Mouse (Mus musculus) small intestine, adult 2 months (tissue): ENCODE measurements around the gene Mrpl38. TPM values are rescaled to one million over a fixed set of nuclear protein-coding genes. Genes with fewer than 3 reads are reported as not detected.

Source experiments
- H3K27ac ChIP-seq: fragments of 200-500 bp; 2 replicates; pipeline ENCODE4 v1.5.1; 2012; ENCODE audit warnings: low read depth, low read length, control low read depth, inconsistent platforms; ENCODE audit not compliant: insufficient read depth
- H3K27me3 ChIP-seq: fragments of 200-500 bp; 2 replicates; pipeline ENCODE4 v1.6.1; 2012; ENCODE audit warnings: mild to moderate bottlenecking, moderate library complexity, low read length, inconsistent platforms; ENCODE audit not compliant: control insufficient read depth, insufficient read depth
- H3K36me3 ChIP-seq: fragments of 200-500 bp; 2 replicates; pipeline ENCODE4 v1.6.1; 2012; ENCODE audit warnings: mild to moderate bottlenecking, low read length, control low read depth, inconsistent platforms; ENCODE audit not compliant: control insufficient read depth, insufficient read depth
- H3K4me1 ChIP-seq: fragments of 200-500 bp; 2 replicates; pipeline ENCODE4 v1.6.1; 2012; ENCODE audit warnings: low read length, inconsistent platforms, mixed read lengths; ENCODE audit not compliant: control insufficient read depth, insufficient read depth, insufficient read length
- H3K4me3 ChIP-seq: fragments of 200-500 bp; 2 replicates; pipeline ENCODE4 v1.5.1; 2012; ENCODE audit warnings: low read depth, mild to moderate bottlenecking, control low read depth, inconsistent platforms, low read length, moderate library complexity
- CTCF ChIP-seq: fragments of 200-500 bp; IDR thresholded peaks from 2 replicates; pipeline ENCODE4 v1.5.1; 2012; ENCODE audit warnings: low read depth, mild to moderate bottlenecking, control low read depth, inconsistent platforms, low read length, moderate library complexity, mixed read lengths; ENCODE audit not compliant: insufficient replicate concordance, insufficient read length; ENCODE audit errors: extremely low read depth
- POLR2A ChIP-seq: fragments of 200-500 bp; IDR thresholded peaks from 2 replicates; pipeline ENCODE4 v1.6.1; 2012; ENCODE audit warnings: low read depth, mild to moderate bottlenecking, control low read depth, inconsistent platforms, low read length, moderate library complexity
- WGBS: fragments of 180-500 bp; shearing (Covaris S2); methylation state at CpG from one replicate; pipeline ENCODE4 v1.1.7; 2018; 5-methylcytosine and 5-hydroxymethylcytosine counted together
- polyA plus RNA-seq: library from polyadenylated mRNA; depleted of rRNA; stranded (reverse); fragments of >200 nt; gene quantifications from 2 replicates; pipeline ENCODE4 v1.2.3, GENCODE M21; 2012

Gene Mrpl38
- polyA plus RNA-seq, 1 experiment = 40.1 TPM

GRCm38 (mm10) chr11:116163002-116163401, 24.3 kb upstream of the Mrpl38 start:
- WGBS = 71% methylated on average over 9 of the region's 9 CpGs
- H3K27ac ChIP-seq = no peak overlapping the region
- peaks cover 3% of the 10 kb centered on the region; the same call in 1 of the 2 replicates for H3K36me3 ChIP-seq
- no peak overlapping the region for H3K4me3 ChIP-seq
- TF ChIP-seq CTCF (no peak), POLR2A (no peak)
- H3K27me3 ChIP-seq = no peaks in the 10 kb centered on the region
- peaks cover 3% of the 10 kb centered on the region; the same call in 1 of the 2 replicates for H3K4me1 ChIP-seq

- WGBS = 83% methylated on average over 10 of the region's 10 CpGs
- no peaks in the 10 kb centered on the region for H3K4me1 ChIP-seq
- H3K4me3 ChIP-seq = no peak overlapping the region
- no peak overlapping the region for H3K27ac ChIP-seq
- H3K27me3 ChIP-seq = no peaks in the 10 kb centered on the region
- TF ChIP-seq CTCF (no peak), POLR2A (no peak)
- peaks cover 5% of the 10 kb centered on the region; the same call in 1 of the 2 replicates for H3K36me3 ChIP-seq
Measured at GRCm38 (mm10) chr11:116162146-116162545, 23.5 kb upstream of the Mrpl38 start.

GRCm38 (mm10) chr11:116161312-116161711, 22.6 kb upstream of the Mrpl38 start:
- H3K4me3 ChIP-seq = no peak overlapping the region
- peaks cover 5% of the 10 kb centered on the region; the same call in 1 of the 2 replicates for H3K36me3 ChIP-seq
- WGBS = 64% methylated on average over 12 of the region's 12 CpGs
- no peaks in the 10 kb centered on the region for H3K4me1 ChIP-seq
- TF ChIP-seq CTCF (no peak), POLR2A (no peak)
- H3K27me3 ChIP-seq = no peaks in the 10 kb centered on the region
- no peak overlapping the region for H3K27ac ChIP-seq

GRCm38 (mm10) chr11:116150960-116151359, 12.3 kb upstream of the Mrpl38 start:
- H3K27ac ChIP-seq = no peak overlapping the region
- TF ChIP-seq POLR2A (no peak), CTCF (no peak)
- H3K36me3 ChIP-seq = peaks cover 19% of the 10 kb centered on the region
- 89% methylated on average over 2 of the region's 2 CpGs for whole genome bisulfite sequencing
- H3K27me3 ChIP-seq = no peaks in the 10 kb centered on the region
- H3K4me1 ChIP-seq = no peaks in the 10 kb centered on the region; the same call in 1 of the 2 replicates
- no peak overlapping the region for H3K4me3 ChIP-seq

GRCm38 (mm10) chr11:116149341-116149740, 10.7 kb upstream of the Mrpl38 start:
- Histone ChIP-seq H3K27me3 (no peaks in the 10 kb centered on the region), H3K36me3 (peaks cover 13% of the 10 kb centered on the region), H3K27ac (no peak overlapping the region), H3K4me1 (no peaks in the 10 kb centered on the region; the same call in 1 of the 2 replicates), H3K4me3 (no peak overlapping the region)
- 92% methylated on average over 6 of the region's 6 CpGs for WGBS
- TF ChIP-seq CTCF = no peak
- no peak for TF ChIP-seq POLR2A

GRCm38 (mm10) chr11:116148761-116149221, 10.1 kb upstream of the Mrpl38 start:
- no peaks in the 10 kb centered on the region; the same call in 1 of the 2 replicates for H3K4me1 ChIP-seq
- WGBS = 82% methylated on average over 20 of the region's 20 CpGs
- no peak overlapping the region for H3K4me3 ChIP-seq
- TF ChIP-seq POLR2A = no peak
- TF ChIP-seq CTCF = no peak
- peaks cover 13% of the 10 kb centered on the region for H3K36me3 ChIP-seq
- H3K27me3 ChIP-seq = no peaks in the 10 kb centered on the region
- no peak overlapping the region for H3K27ac ChIP-seq

- H3K27me3 ChIP-seq = no peaks in the 10 kb centered on the region
- H3K4me1 ChIP-seq = no peaks in the 10 kb centered on the region; the same call in 1 of the 2 replicates
- TF ChIP-seq CTCF = no peak
- TF ChIP-seq POLR2A = no peak
- no peak overlapping the region for H3K4me3 ChIP-seq
- H3K27ac ChIP-seq = no peak overlapping the region
- H3K36me3 ChIP-seq = peaks cover 11% of the 10 kb centered on the region; the same call in 1 of the 2 replicates
- WGBS = 86% methylated on average over 25 of the region's 25 CpGs
Measured at GRCm38 (mm10) chr11:116146294-116146985, 7.8 kb upstream of the Mrpl38 start.
